Mouse (Mus musculus): ENCODE results near the gene Pard6a.
A peak's percentile ranks its signal among the peaks of the same experiment; 100 is the strongest.

Pard6a gene

GRCm38 (mm10) chr8:105700966-105701824 lies at the start of gene Pard6a, which contains the start of gene Acd:
Gene Pard6a, plus strand, starts transcription at chr8:105701148.
Gene Acd, minus strand, starts transcription at chr8:105701102.
- DNase-seq (ENCODE audit: low spot score), result peak; percentile 98

DNA sequence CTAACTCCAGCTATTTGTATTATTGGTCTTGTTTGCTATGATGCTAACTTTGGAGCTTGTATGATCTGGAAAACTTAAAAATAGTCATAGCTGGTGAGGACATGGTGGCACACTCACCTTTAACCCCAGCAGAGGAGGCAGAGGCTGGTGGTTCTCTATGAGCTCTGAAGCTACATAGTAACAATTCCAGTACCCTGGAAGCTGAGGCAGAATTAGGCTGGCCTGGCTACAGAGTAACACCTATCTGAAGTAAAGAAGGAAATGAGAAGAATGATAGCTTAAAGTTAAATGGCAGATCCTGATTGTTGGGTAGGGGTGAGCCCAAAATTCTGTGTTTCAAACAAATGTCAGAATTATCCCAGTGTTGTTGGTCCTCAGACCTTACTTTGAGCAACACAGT lies 43.3 kb upstream of the Pard6a start:
- no peak for DNase-seq (ENCODE audit: low spot score)

- DNase-seq (ENCODE audit: low spot score), result no peak
Observed at GRCm38 (mm10) chr8:105661167-105661566, 39.8 kb upstream of the Pard6a start.

- no peak for DNase-seq (ENCODE audit: low spot score)
Observed at GRCm38 (mm10) chr8:105677891-105678290, 23.1 kb upstream of the Pard6a start.

DNA sequence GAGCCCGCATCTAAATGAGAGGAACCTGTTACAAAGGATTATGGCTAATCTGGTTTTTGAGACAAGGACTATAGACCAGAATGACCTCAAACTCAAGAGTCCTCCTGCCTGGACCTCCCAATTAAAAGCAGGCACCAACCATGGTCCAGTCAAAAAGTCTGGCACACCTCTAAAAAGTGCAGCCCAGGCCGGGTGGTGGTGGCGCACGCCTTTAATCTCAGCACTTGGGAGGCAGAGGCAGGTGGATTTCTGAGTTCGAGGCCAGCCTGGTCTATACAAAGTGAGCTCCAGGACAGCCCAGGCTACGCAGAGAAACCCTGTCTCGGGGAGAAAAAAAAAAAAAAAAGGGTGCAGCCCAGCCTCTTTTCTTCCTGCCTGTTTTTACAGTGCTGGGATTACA lies 15.6 kb upstream of the Pard6a start:
- no peak for DNase-seq (ENCODE audit: low spot score)

GRCm38 (mm10) chr8:105685796-105686308 lies 15.1 kb upstream of the Pard6a start, which contains the start of gene Carmil2:
Gene Carmil2, plus strand, starts transcription at chr8:105686274.
- DNase-seq (ENCODE audit: low spot score), result peak; percentile 80

DNA sequence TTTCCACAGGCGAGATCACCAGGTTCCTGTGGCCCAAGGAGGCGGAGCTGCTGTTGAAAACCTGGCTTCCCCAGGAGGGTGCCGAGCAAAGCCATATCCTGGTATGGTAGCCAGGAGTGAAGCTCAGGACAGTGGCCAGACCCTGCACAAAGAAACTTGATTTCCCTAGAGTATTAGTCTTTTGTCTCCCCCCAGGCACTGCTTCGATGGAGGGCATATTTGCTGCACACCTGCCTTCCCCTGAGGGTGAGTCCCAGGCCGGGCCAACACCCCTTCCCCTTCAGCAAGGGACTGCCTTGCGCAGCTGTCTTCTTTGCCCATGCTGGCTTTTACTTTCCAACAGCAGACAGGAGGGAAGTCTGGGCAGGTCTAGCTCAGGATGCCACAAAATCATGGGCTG lies 14.4 kb upstream of the Pard6a start:
- no peak for DNase-seq (ENCODE audit: low spot score)

DNA sequence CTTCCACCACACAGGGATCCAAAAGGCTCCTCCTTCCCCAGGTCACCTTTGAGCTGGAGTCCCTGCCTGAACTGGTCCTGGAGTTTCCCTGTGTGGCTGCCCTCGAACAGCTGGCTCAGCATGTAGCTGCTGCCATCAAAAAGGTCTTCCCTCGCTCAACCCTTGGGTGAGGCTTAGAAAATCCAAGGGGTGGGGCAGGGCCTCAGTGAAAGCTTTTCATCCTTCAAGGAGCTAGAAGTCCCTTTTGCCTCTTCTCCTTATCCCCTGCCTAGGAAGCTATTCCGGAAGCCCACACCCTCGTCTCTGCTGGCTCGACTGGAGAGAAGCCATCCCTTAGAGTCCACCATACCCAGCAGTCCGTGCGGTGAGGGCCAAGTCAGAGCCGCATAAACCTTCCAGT lies 13.4 kb upstream of the Pard6a start:
- DNase-seq (ENCODE audit: low spot score), result no peak

- DNase-seq (ENCODE audit: low spot score), result no peak
Observed at GRCm38 (mm10) chr8:105688242-105688752, 12.7 kb upstream of the Pard6a start.

DNA sequence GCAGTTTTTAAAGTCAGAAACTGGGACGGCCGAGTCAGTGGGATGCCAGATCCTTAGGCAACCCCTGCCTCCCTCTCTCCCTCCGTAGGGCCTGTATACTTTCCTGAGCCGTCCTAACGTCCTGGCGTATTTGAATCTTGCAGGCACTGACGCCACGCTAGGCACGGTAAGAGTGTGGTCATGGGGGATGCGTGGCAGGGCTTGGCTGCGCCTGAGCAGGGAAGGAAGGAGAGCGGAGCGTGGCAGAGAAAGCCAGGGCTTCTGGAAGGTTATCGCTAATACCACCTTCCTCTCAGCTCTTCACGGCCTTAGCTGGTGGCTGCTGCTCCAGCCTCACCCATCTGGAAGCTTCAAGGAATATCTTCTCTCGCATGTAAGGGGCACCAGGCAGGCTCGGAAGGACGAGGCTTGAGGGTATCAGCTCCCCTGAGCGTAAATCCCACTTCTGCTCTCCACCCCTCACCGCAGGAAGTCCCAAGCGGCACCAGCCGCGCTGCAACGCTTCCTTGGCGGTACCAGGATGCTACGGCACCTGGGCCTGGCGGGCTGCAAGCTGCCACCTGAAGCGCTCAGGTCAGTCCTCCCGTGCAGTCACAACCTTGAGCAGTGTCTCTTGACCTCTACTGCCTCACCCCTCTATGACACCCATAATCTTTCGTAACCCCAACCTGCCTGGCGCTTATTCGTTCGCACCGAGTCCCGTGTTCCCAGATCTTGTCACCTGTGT lies 11.5 kb upstream of the Pard6a start:
- DNase-seq (ENCODE audit: low spot score), result no peak

- no peak for DNase-seq (ENCODE audit: low spot score)
Observed at GRCm38 (mm10) chr8:105689983-105690360, 11.0 kb upstream of the Pard6a start.

GRCm38 (mm10) chr8:105690978-105691377 lies 10.0 kb upstream of the Pard6a start:
- DNase-seq (ENCODE audit: low spot score), result no peak

DNA sequence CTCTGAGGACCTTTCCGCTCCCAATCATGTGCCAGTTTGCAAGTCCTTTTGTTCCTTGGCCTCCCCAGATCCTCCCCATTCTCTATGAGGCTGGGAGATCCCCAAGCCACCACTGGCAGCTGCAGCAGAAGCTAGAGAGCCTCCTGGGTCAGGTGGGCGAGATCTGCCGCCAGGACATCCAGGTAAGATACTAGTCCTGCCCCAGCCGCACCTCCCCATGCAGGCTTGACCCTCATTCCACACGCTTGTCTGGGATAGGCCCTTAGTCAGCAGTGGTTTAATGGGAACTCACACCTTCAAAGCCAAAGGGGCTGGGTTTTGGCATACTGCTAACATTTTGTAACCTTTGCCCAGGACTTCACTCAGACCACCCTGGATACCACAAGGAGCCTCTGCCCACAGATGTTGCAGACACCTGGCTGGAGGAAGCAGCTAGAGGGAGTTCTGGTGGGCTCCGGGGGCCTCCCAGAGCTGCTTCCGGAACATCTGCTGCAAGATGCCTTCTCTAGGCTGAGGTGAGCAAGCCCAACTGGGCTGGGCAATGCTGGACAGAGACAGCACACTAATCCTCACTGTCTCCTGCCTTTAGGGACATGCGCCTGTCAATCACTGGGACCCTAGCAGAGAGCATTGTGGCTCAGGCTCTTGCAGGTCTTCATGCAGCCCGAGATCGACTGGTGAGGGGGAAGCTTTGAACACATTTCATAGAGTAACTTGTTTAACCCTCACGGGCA lies 8.3 kb upstream of the Pard6a start:
- no peak for DNase-seq (ENCODE audit: low spot score)

DNA sequence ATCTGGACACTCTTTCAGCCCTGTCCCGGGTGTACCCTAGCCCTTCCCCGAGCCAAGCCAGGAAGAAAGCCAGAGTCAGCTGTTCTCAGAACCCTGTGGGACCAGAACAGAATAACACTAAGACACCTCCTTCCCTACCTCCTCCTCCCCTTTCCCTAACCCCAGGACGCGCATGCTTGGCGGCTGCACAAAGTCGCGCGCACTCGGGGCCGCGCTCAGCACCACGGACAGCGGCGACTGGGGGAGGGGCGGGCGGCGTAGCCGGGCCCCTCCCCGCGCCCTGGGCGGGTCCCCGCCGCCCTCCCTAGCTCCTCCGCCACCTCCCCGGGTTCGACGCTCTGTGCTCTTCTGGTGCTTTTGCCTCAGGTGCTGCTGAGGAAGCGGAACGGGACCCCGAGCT lies 7.3 kb upstream of the Pard6a start:
- peak; percentile 88 for DNase-seq (ENCODE audit: low spot score)

GRCm38 (mm10) chr8:105694051-105694799 lies 6.7 kb upstream of the Pard6a start:
- DNase-seq (ENCODE audit: low spot score), result peak; percentile 66

DNA sequence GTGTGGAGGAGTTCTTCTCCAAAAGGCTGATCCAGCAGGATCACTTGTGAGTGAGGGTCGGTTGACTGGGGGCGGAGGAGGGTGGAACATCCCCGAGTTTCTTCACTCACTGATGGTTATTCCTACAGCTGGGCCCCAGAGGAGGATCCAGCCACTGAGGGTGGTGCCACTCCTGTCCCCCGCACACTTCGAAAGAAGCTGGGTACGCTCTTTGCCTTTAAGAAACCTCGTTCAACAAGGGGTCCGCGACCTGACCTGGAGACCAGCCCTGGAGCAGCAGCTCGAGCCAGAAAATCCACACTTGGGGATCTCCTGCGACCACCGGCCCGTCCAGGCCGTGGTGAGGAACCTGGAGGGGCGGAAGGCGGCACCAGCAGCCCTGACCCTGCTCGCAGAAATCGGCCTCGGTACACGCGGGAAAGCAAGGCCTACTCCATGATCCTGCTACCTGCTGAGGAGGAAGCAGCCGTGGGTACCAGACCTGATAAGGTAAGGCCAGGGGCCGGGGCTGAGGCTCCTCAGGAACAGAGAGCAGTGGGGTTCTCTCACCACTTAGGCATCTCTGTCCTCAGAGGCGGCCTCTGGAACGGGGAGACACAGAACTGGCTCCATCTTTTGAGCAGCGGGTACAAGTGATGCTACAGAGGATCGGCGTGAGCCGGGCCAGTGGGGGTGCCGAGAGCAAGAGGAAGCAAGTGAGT lies 5.7 kb upstream of the Pard6a start:
- peak; percentile 41 for DNase-seq (ENCODE audit: low spot score)

- DNase-seq (ENCODE audit: low spot score), result peak; percentile 42
Observed at GRCm38 (mm10) chr8:105697196-105697780, 3.7 kb upstream of the Pard6a start.

GRCm38 (mm10) chr8:105698734-105699133 lies 2.2 kb upstream of the Pard6a start:
- DNase-seq (ENCODE audit: low spot score), result no peak

GRCm38 (mm10) chr8:105699488-105700215 lies 1.3 kb upstream of the Pard6a start:
- no peak for DNase-seq (ENCODE audit: low spot score)

GRCm38 (mm10) chr8:105700566-105700965 lies 382 bp upstream of the Pard6a start:
- peak; percentile 59 for DNase-seq (ENCODE audit: low spot score)

Data from testis, postnatal 10 days (tissue).